Mouse (Mus musculus) erythroblast, embryonic 14.5 days (primary cell): ENCODE measurements around the gene Camsap2.

ENCODE experiments used
- GATA1 ChIP-seq: IDR thresholded peaks from 2 replicates; pipeline ENCODE4 v1.6.1; 2012; ENCODE audit warnings: low read length, inconsistent platforms, mixed read lengths
- TAL1 ChIP-seq: IDR thresholded peaks from 3 replicates; pipeline ENCODE4 v1.6.1; 2012; ENCODE audit warnings: low read length, inconsistent platforms, mixed read lengths

DNA sequence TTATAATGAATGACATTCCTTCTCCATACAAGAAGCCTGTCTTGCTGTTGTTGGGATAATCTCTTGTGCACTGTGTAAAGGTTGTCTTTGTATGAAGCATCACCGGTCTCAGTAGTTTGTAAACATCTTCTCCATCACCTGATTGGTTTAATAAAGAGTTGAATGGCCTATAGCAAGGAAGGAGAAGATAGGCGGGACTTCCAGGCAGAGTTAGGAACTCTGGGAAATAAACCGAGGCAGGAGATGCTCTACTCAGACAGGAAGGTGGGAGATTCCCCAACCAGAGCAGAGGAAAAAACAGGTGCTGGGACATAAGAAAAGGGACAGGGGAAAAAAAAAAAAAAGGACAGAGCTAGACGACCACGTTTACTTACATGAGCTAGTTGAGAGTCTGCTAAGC is 49.2 kb upstream of the Camsap2 start:
- TF ChIP-seq GATA1 (no peak), TAL1 (no peak)
